Comparison of ENCODE assay signal across 9 mouse cellular contexts in the genomic region with DNA sequence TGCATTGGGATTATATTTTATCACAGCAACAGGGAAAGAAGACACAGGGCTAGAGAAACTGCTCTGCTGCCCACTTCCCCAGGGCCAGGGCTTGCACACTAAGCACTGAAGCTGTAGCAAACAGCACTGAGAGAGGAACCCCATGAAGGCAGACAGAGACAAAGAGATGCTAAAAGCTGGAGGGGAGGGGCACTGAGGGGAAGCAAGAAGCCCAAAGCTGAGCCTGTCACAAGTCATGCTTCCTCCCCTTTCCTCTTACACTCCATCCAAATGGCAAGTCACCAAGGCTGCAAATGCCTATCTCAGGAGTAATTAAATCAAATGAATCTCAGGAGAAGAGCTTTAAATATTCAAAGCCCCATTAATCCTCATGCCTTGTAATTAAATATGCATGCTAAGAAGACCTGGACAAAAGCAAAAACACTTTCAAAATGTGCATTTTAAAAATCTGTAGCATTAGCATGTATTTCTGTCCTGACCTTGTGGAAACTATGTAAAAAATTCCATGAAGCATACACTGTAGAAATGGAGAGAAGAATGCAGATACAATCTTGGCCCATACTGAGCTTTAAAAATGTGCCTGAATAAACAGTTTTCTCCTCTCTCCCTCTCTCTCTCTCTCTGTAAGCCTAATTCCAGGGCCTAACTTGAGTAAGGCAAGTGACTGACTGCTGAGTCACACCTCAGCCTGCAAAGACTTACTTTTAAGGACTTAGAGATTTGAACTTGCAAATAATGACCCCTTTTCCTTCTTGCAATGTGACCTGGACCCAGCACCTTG.
A peak's percentile ranks its signal among the peaks of the same experiment; 100 is the strongest.
DNase-seq lines count a peak whose midpoint lies in the region; ATAC-seq and TF ChIP-seq lines count a peak whose summit lies in the region.
"Had no signal": no experiment of that assay in that cellular context is flagged by ENCODE, and none has a peak within 500 bp of the region (broad histone marks: within the 10 kb centered on the region; RNA-seq: fewer than 3 reads in every experiment).

No protein-coding gene starts in this region.

- peak overlapping the region; percentile 39 for H3K27ac ChIP-seq in heart, adult 2 months
- peak overlapping the region; percentile 96 for H3K27ac ChIP-seq in liver, embryonic 13.5 days

- no peak for ATAC-seq in liver, embryonic 13.5 days (ENCODE audit: low read depth)

- H3K27me3 ChIP-seq in heart, adult 2 months (ENCODE audit: control insufficient read depth, insufficient read depth, low read length): no peaks in the 10 kb centered on the region
- H3K27me3 ChIP-seq in liver, embryonic 13.5 days: no peaks in the 10 kb centered on the region

- H3K79me2 ChIP-seq in heart, adult 2 months (replicated peaks; ENCODE audit: control insufficient read depth, insufficient read depth, low read length): no peaks in the 10 kb centered on the region

- peak in 1 of 2 experiments; percentile 44 for DNase-seq in heart, adult 2 months
- no peak for DNase-seq in heart, postnatal 36 days
- DNase-seq in urinary bladder, postnatal 14 days (ENCODE audit: low spot score): peak; percentile 27
- no peak for DNase-seq in urinary bladder, postnatal 25 days (ENCODE audit: low spot score)
- no peak for DNase-seq in liver, embryonic 13.5 days
- DNase-seq in ovary, adult 18-20 months (ENCODE audit: low spot score): no peak
- DNase-seq in frontal cortex, postnatal 36 days (ENCODE audit: low spot score in 2 of 2): no peak
- no peak for DNase-seq in c-Kit-positive CD71-positive TER-119-positive erythroid progenitor cells, embryonic 14.5 days (ENCODE audit: low spot score)
- DNase-seq: gastrocnemius, postnatal 10 days had no signal

- H3K9me3 ChIP-seq in liver, embryonic 13.5 days (replicated peaks): no peaks in the 10 kb centered on the region

- TF ChIP-seq POLR2A in heart, adult 2 months (IDR thresholded peaks at IDR 0.05; ENCODE audit: insufficient read depth, low read depth, low read length): 0 out of 2 replicates have a peak, but pooled peaks have one; percentile 16

- H3K36me3 ChIP-seq in heart, adult 2 months (ENCODE audit: control insufficient read depth, insufficient read depth, low read length): peaks cover 23% of the 10 kb centered on the region
- peaks cover 61% of the 10 kb centered on the region for H3K36me3 ChIP-seq in liver, embryonic 13.5 days

- H3K4me3 ChIP-seq in heart, adult 2 months: no peak overlapping the region
- no peak overlapping the region for H3K4me3 ChIP-seq in liver, embryonic 13.5 days (replicated peaks)

- no peak for TF ChIP-seq EP300 in heart, adult 2 months (IDR thresholded peaks at IDR 0.05; ENCODE audit: insufficient read depth, low read depth, low read length)

- TF ChIP-seq CTCF in heart, adult 2 months (IDR thresholded peaks at IDR 0.05): no peak

- peaks cover 30% of the 10 kb centered on the region for H3K4me1 ChIP-seq in heart, adult 2 months (ENCODE audit: control insufficient read depth, insufficient read depth, low read length)
- H3K4me1 ChIP-seq in liver, embryonic 13.5 days (replicated peaks): peaks cover 93% of the 10 kb centered on the region

- no peak overlapping the region for H3K9ac ChIP-seq in heart, adult 2 months (ENCODE audit: low read depth, low read length)
- H3K9ac ChIP-seq in liver, embryonic 13.5 days: peak overlapping the region; percentile 34

- intact Hi-C loops in heart, adult 2 months (cut with DNase I): no loop called here
- intact Hi-C loops in heart, postnatal 36 days (cut with DNase I): no loop called here

- H3K4me2 ChIP-seq in liver, embryonic 13.5 days: no peak overlapping the region
